Mouse (Mus musculus): ENCODE data around the gene Fndc3b.

Gene Fndc3b

DNA sequence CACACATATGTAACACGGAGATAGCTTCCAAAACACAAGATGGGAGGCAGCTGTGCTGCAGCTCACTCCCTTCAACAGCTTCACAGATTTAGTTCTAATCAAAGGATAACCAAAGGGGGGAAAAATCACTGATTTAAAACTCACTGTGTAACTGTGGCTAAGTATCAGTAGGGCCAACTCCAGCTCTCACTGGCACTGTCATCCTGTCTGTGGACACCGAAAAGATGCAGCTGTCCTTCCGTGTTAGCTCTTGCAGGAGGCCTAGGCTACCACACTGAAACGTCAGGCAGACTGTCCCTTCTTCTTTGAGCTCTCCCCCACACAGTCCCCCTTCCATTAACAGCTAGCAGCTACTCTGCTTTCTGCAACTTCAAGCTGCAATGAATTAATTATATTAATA is 89.9 kb downstream of the Fndc3b start:
- no peak for DNase-seq (ENCODE audit: low spot score in 2 of 2)

DNA sequence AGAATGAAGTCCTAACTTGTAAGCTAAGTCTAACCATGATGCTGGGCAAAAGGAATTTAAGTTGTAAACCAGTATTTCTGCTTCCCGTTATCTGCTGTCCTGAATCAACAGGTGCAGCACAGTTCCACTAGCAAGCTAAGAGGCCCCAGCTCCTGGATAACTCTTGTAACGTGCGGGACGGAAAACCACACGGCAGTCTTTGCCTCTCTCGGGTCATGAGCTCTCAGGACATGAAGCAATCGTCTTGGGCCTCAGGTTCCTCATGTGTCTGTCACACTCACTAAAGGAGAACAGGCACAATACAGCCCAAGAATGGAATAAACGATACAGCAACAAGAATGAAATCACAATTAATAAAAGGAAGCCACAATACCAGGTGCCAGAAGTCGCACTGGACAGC is 93.4 kb downstream of the Fndc3b start:
- DNase-seq (ENCODE audit: low spot score in 2 of 2), result no peak

DNA sequence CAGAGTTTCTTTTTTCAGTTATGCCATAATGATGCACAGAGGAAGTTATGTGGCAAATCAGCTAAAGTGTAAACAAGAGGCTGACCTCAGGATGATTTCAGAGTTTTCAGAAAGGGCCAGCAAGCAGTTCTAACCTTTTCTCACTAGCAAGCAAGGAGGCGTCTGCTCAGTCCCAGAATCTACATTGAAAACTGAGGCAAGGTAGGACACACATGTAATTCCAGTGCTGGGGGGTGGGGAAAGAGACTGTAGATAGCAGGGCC is 93.9 kb downstream of the Fndc3b start:
- DNase-seq (ENCODE audit: low spot score in 2 of 2), result no peak

DNA sequence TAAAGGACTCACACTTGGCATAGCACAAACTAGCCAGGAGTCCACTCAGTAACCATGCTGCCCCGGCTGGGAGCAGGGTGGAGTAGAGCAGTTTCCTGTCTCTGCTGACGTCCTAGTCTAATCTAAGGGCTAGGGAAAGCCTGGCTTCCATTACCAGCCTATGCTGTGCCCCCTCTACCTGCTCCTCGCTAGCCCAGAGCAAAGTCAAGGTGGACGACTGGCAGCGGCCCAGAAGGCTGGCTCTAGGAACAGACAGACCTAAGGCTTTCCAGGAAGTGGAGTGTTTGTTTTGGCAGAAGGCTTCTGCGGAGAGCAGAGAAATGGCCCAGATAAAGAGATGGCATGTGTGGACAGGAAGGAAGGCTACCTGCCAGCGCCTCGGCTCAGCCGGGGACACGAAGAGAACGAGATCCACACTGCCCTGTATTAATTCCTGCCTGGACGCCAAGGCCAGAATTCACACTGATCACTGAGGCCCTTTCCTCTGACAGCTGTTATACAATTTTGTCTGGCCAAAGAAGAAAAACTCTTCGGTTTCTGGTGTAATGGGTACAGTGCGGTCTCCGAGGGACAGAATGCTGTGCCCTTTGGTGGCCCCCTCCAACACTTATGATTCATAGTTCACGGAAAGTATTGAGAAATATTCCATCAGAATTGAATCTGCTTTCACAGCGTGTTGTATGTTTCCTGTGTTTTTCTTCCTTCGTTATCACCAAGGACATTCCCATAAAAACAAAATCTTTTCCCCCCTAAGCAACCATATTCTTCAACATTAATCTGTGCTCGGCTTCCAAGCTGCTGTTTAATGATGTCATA is 94.5 kb downstream of the Fndc3b start:
- no peak for DNase-seq (ENCODE audit: low spot score in 2 of 2)

DNA sequence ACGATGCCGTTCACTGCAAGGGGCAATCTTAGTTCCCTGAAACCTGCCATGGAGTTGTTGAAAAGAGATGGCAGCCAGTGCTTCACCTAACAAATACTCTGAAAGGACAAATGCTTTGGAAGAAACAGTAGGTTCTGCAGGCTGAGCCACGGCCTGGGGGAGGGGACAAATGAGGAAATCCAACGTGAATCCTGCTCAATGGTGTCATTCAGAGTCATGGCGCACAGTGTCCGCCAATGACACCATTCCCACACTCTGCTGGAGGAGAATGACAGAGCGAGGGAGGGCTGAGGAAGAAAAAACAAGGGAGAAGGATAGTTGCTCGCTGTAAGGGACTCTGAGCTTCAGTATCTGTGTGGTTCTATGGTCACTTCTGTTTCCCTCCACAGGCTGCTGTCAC is 95.6 kb downstream of the Fndc3b start:
- DNase-seq (ENCODE audit: low spot score in 2 of 2), result no peak

DNA sequence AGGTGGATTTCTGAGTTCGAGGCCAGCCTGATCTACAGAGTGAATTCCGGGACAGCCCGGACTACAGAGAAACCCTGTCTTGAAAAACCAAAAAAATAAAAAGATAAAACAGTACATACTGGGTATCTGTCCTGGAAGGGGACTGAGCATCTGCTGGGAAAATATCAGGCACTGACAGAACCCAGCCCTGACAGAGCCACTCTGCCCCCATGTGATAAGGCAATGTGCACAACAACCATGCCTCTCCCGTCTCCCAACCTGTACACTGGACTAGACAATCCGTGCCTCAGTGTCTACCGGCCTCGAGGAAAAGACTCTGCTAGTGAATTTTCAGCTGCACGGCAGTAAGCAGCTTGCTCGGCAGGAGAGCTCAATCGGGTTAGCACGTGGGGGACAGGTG is 97.3 kb downstream of the Fndc3b start:
- no peak for DNase-seq (ENCODE audit: low spot score in 2 of 2)

DNA sequence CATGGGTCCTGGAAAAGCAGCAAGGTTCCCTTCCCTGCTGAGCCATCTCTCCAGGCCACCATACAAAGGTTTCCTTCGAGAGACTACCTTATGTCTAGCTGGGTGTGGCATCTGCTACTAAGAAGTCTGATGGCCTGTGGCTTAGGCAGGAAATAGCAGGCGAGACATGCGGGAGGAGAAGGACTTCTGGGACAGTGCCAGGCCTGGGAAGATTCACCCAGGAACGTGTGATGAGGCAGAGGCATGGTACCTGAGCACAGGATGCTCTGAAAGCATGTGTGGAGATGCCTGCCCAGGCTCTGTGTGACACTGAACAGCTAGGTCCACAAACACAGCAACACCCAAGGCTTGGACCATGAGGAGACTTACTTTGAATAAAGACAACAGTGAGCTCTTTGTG is 98.1 kb downstream of the Fndc3b start:
- DNase-seq (ENCODE audit: low spot score in 2 of 2), result no peak

DNA sequence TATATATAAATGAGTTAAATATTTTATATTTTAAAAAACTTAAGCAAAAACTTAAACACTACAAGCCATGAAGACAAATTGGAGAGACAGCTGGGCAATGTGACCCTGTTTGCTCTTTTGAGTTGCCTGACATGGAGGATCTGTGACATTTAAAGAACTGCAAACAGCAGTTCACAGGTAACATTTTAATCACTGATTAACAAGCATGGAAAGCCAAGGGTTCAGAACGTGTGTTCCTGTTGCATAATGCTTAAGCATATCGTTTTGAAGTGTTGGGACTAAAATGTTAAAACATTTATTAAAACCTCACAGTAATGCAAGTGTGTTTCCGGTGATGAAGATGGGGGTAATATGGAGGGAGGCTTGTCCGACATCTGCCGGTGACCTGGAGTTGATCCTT is 99.1 kb downstream of the Fndc3b start:
- DNase-seq (ENCODE audit: low spot score in 2 of 2), result no peak

DNA sequence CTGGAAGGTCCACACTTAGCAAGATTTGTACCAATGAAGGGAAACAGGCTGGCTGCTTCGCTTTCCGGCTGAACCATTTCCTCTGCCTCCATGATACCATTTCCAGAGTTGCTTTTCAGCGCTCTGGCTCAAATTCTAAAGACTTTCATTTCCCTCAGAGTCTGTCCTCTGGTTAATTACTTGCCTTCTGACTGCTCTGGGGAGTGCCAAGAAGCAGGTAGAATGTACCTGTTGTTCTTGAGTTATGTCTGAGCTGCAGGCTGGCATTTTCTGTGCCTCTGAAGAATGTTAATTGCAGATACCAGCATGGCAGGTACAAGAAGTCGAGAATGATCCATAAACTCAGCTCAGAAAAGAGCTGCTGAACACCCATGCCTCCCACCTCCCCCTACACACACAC is 100.6 kb downstream of the Fndc3b start:
- DNase-seq (ENCODE audit: low spot score in 2 of 2), result no peak

DNA sequence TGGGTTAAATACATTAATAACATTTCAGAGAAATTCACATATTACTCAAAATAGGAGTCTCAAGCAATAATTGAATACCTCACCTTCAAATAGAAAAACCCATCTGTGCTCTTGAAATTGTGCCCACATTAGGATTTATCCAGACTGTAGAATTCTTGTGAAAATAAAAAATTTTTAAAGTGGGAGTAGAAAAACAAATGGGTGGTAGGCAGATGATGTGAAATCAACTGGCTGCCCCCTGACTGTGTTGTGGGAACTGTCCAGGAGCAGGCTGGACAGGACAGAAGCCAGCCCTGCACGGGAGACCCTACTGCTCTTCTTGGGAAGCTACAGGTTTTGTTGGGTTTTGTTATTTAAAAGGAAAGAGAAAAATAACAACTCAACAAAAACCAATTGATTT is 101.0 kb downstream of the Fndc3b start:
- no peak for DNase-seq (ENCODE audit: low spot score in 2 of 2)

DNA sequence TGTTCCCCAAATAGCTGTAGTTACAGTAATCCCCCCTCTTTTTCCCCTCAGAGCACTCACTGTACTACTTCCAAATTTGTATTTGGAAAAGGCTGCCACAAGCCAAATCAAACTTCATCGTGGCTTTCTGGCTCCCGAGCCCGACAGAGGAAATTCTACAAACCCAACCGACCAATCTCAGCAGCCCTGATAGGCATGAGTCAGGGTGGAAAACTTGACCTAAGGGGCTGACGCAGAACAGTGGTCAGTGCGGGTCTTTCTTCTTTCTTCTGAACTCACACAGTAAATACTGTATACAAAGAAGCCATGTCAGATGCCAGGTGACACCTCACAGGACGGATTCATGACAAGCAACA is 103.3 kb downstream of the Fndc3b start:
- DNase-seq (ENCODE audit: low spot score in 2 of 2), result no peak

DNA sequence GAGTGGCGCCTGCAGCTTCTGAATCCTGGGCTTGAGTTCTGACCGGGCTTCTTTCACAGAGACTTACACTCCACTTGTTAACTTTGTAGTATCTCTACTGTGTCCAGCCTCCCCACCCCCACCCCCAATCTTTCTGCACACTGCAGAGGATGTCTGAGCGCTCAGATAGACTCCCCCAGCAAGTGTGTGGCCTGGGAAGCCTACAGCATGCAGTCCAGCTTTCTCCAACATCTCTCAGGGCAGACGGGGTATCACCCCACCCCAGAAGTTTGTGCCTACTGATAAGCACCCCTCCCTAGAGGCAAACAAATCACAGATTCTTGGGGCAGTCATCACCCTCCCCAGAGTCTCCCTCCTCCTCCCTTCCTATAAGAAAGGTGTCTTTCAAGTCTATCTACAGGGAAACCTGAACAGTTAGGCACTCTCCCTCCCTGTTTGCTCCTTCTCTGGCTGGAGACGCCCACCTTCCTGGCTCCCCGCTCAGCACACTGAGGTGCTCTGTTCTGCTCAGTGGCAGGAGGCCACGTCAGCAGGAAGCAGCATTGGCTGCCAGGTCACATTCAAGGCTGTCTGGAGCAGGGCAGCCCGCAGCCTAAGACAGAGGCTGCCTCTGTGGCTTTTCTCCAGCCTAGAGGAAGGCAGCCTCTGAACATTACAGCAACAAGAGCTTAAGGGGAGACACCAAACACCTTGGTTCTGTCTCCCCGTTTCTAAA is 103.9 kb downstream of the Fndc3b start:
- DNase-seq (ENCODE audit: low spot score in 2 of 2), result no peak

DNA sequence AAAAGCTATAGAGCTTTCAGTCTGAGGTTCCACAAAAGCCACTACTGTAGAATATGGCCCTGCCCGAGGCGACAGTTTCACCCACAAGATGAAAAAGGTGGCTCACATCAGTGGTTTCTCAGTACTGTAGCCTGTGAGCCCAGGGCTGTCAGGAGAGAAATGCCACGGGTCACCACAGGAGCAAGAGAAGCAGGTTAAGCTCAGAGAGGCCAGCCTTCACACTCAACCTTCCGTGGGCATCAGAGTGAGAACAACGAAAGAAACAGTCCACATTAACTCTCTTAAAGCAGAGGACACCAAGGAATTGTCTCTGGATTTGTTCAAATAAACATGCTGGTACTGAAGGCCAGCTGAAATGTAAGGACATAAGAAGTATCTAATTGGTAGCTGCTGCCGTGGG is 104.5 kb downstream of the Fndc3b start:
- no peak for DNase-seq (ENCODE audit: low spot score in 2 of 2)

DNA sequence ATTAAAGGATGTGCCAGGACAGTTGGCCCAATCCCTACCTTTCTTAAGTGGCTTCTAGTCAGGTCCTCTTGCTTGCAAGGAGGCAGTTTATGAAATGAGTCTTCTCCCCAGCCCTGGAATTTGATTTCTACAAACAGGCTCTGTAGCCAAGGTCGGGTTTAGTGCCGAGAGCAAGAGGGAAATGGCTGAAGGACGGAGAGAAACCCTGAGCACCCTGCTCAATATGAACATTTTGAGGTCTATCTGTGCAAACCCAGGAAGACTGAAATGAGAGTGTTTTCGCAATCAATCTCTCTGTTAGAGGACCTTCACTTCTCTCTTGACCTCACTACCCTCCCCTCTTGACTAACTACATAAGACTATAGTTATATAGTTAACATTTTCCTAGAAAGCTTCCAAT is 105.5 kb downstream of the Fndc3b start:
- DNase-seq (ENCODE audit: low spot score in 2 of 2), result no peak

DNA sequence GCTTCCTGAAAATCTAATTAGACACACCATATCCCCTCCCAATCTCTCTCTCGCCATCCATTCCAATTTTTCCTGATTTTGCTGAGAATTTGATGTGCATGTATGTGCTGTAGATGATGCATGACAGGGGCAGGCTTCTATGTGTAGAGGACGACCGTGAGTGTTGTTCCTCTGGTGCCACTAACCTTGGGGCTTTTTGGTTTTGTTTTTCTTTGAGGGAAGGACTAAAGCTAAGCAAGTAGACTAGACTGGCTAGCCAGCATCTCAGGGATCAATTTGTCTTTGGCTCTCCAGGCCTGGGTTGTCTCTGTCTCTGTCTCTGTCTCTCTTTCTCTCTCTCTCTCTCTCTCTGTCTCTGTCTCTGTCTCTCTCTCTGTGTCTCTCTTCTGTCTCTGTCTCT is 106.0 kb downstream of the Fndc3b start:
- no peak for DNase-seq (ENCODE audit: low spot score in 2 of 2)

DNA sequence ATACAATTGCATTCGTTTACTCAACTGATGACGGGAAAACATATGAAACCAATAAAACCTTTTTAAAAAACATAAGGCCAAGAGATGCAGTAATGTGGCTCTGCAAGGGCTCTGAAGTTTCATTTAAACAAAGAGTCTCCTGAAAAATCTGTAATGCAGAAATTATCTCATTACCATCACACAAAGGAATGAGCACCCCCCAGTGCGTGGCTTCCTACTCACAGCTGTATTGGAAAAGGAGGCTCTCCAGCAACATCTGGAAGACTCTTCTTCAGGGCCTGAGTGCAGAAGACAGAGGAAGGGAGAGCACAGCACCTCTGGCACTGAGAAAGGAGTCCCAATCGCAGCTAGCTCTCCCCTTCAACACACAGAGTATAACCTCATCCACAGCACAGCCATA is 106.5 kb downstream of the Fndc3b start:
- DNase-seq (ENCODE audit: low spot score in 2 of 2), result no peak

DNA sequence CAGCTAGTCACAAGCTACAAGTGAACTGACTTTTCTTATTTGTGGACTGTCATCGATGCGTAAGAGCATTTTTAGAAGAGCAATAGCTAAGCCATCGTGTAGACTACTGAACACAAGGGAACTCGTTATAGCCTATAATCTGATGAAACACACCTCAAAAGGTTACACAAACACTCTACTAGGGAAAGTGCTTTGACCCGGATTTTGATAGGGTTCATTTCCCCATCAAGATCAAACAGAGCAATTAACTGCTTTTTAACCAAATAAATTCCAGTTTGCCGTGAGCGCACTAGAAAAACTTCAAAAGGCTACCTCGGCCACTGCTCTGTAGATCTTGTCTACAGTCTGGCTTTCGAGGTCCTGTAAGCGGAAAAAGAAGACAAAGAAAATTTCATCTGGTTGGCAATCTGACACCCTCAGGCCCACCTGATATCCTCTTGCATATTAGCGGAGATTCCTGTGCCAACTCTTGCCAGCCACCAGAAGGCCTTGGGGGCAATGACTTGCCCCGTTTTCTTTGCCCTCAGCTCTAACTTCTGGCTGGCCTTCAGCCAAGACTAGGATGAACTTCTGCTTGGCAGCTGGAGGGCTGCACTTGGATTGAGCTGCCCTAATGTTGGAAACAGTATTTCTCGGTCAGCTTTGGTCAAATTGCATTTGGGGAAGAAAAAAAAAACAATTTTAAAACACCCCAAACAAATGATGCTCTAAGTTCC is 107.0 kb downstream of the Fndc3b start:
- DNase-seq (ENCODE audit: low spot score in 2 of 2), result no peak

DNA sequence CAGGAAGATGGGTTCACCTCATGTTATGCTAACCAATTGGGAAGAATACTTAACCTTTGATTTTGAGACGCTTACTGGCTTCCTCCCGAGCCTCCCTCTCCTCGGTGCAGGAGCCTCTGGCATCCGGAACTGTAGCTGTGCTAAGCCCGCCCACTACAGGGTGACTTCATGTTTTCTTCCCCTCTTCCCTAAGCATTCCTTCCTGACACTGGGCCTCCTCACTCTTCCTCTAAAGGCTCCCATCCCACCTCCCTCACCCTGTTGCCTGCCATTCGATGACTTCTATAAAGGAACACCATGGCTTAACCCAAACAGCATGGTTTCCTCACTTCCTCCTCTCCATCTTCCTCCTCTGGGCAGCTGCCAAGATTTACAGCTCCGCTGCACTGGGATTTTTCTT is 110.5 kb downstream of the Fndc3b start:
- no peak for DNase-seq (ENCODE audit: low spot score in 2 of 2)

DNA sequence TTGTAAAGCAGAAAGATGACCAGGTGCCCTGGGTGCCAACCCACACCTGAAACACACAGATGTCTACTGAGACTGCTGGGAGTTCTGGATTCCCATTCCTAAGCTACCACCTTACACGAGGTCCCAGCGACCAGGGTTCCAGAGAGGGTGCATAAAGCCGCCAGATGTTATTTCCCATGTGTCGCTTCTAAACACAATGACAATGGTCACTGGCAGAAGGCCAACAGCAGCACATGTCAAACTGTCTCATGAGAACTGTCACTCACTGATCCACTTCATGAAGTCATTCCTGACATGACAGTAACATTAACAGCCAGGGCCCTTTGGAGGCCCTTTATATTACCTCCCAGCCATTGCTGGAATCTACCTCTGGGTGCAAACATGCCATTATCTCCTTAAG is 110.9 kb downstream of the Fndc3b start:
- DNase-seq (ENCODE audit: low spot score in 2 of 2), result no peak

DNA sequence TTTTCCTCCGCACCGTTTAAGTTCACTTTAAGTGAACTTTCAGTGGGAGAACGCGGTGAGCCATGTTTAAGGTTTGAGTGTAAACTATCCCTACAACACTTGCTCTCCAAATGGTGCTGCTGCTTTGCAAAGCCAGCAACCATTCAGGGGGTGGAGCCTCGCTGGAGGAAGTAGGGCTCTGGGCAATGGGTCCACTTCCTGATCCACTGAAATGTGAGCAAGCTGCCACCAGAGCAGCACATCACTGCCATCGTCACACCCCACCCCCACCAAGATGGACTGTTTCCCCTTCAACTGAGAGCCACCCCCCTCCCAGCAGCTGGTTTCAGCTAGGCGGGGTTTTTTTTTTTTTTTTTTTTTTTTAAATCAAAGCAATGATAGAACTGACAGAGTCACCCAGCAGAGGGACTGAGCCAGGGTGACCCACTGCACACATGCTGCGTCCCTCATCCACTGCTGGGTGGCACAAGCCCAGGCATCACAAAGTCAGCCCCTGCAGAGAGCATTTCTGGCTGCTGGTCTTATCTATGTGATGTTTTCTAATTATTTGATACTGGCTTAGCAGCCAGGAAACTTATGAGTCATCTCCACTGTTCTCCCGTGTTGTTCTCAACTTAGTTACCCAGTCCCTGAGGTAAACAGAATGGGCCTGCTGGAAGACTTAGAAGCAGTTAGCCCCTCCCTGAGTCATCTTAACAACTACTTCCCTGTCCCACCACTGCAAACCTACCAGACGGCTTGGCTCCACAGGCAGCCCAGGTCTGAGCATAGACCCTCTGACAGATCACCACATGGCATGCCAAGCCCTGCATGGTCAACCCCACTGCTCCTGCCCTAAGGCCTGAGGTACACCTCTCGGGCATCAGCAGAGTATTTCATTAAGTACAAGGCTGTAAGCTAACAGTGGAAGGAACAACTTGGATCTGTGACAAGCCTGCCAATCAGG is 112.4 kb downstream of the Fndc3b start:
- no peak for DNase-seq (ENCODE audit: low spot score in 2 of 2)

DNA sequence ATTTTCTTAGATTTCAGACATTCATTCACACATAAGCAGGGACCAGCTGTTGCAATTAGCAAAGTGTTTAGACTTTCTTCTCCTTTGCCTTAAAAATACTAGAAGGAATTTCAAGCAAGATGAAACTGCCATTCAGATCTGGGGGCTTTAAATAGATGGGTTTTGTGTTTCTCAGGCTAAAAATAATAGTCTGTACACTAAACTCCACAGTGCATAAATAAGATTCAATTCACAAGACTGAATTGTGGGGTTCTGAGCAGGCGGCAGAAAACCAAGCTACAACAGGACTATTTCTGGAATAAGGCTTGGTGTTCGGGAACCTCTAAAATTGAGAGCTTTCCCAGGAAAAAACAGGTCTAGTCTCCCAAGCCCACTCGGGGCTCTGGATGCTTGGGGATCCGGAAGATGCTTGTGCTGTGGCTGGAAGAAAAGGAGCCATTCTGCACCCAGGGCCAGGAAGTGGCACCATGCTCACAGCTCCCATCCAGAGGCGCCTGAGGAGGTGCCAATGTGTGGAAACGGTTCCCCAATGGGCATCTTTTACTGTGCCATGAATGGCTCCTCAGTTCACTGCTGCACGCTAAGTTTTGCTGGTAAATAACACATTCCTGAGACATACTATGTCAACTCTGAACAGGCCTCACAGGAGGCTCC is 117.5 kb downstream of the Fndc3b start:
- DNase-seq (ENCODE audit: low spot score in 2 of 2), result no peak
